Mouse (Mus musculus): ENCODE data around the gene Mier2. TPM values are rescaled to one million over a fixed set of nuclear protein-coding genes. Genes with fewer than 3 reads are reported as not detected.
A peak's percentile ranks its signal among the peaks of the same experiment; 100 is the strongest.

Mier2 gene
- total RNA-seq (2021) = 10 to 100 TPM; 46.8 to 48.2 TPM
- long read RNA-seq, experiment 1, transcript Mier2-203 (14 exons, 2,676 nt) = major isoform, 8 of 35 reads
- long read RNA-seq, experiment 1, partial matches to known transcripts = 5 of 35 reads
- long read RNA-seq, experiment 1, other reads (novel, unspliced or antisense) = 21 of 35 reads
- long read RNA-seq, experiment 2, transcript Mier2-203 (14 exons, 2,676 nt) = major isoform, 15 of 78 reads
- long read RNA-seq, experiment 2, partial matches to known transcripts = 9 of 78 reads
- long read RNA-seq, experiment 2, other reads (novel, unspliced or antisense) = 49 of 78 reads

GRCm38 (mm10) chr10:79554330-79555237, at the start of gene Mier2:
Gene Mier2, minus strand, starts transcription at chr10:79555199.
- DNase-seq (ENCODE audit: low spot score in 2 of 2) = peak; percentile 60

- DNase-seq (ENCODE audit: low spot score in 2 of 2) = no peak
Measured at GRCm38 (mm10) chr10:79597936-79598230, 42.9 kb upstream of the Mier2 start.

- DNase-seq (ENCODE audit: low spot score in 2 of 2) = no peak
Measured at GRCm38 (mm10) chr10:79597051-79597935, 42.3 kb upstream of the Mier2 start.

- no peak for DNase-seq (ENCODE audit: low spot score in 2 of 2)
Measured at GRCm38 (mm10) chr10:79595590-79595929, 40.6 kb upstream of the Mier2 start.

GRCm38 (mm10) chr10:79594872-79595589, 40.0 kb upstream of the Mier2 start:
- peak in 1 of 2 experiments; percentile 36 for DNase-seq (ENCODE audit: low spot score in 2 of 2)

- DNase-seq (ENCODE audit: low spot score in 2 of 2) = no peak
Measured at GRCm38 (mm10) chr10:79594111-79594510, 39.1 kb upstream of the Mier2 start.

GRCm38 (mm10) chr10:79590702-79591101, 35.7 kb upstream of the Mier2 start:
- no peak for DNase-seq (ENCODE audit: low spot score in 2 of 2)

GRCm38 (mm10) chr10:79587752-79588126, 32.7 kb upstream of the Mier2 start:
- DNase-seq (ENCODE audit: low spot score in 2 of 2) = no peak

GRCm38 (mm10) chr10:79587061-79587751, 32.2 kb upstream of the Mier2 start, which contains the start of gene Theg:
Gene Theg, minus strand, starts transcription at chr10:79587331.
- DNase-seq (ENCODE audit: low spot score in 2 of 2) = no peak

- DNase-seq (ENCODE audit: low spot score in 2 of 2) = no peak
Measured at GRCm38 (mm10) chr10:79586243-79586642, 31.2 kb upstream of the Mier2 start.

- DNase-seq (ENCODE audit: low spot score in 2 of 2) = no peak
Measured at GRCm38 (mm10) chr10:79585723-79586122, 30.7 kb upstream of the Mier2 start.

- DNase-seq (ENCODE audit: low spot score in 2 of 2) = no peak
Measured at GRCm38 (mm10) chr10:79585136-79585535, 30.1 kb upstream of the Mier2 start.

- no peak for DNase-seq (ENCODE audit: low spot score in 2 of 2)
Measured at GRCm38 (mm10) chr10:79584426-79584825, 29.4 kb upstream of the Mier2 start.

- no peak for DNase-seq (ENCODE audit: low spot score in 2 of 2)
Measured at GRCm38 (mm10) chr10:79584021-79584420, 29.0 kb upstream of the Mier2 start.

- no peak for DNase-seq (ENCODE audit: low spot score in 2 of 2)
Measured at GRCm38 (mm10) chr10:79581501-79581900, 26.5 kb upstream of the Mier2 start.

GRCm38 (mm10) chr10:79580811-79581210, 25.8 kb upstream of the Mier2 start:
- DNase-seq (ENCODE audit: low spot score in 2 of 2) = no peak

- no peak for DNase-seq (ENCODE audit: low spot score in 2 of 2)
Measured at GRCm38 (mm10) chr10:79580356-79580755, 25.4 kb upstream of the Mier2 start.

- no peak for DNase-seq (ENCODE audit: low spot score in 2 of 2)
Measured at GRCm38 (mm10) chr10:79579781-79580180, 24.8 kb upstream of the Mier2 start.

GRCm38 (mm10) chr10:79578891-79579290, 23.9 kb upstream of the Mier2 start:
- no peak for DNase-seq (ENCODE audit: low spot score in 2 of 2)

GRCm38 (mm10) chr10:79578276-79578675, 23.3 kb upstream of the Mier2 start:
- no peak for DNase-seq (ENCODE audit: low spot score in 2 of 2)
